Mouse (Mus musculus) duodenum, adult 2 months (tissue): ENCODE results near the gene Vpreb1. TPM values are rescaled to one million over a fixed set of nuclear protein-coding genes. Genes with fewer than 3 reads are reported as not detected.

ENCODE experiments used
- polyA plus RNA-seq: library from polyadenylated mRNA; depleted of rRNA; stranded (reverse); fragments of >200 nt; gene quantifications from 2 replicates; pipeline ENCODE4 v1.2.3, GENCODE M21; 2012; ENCODE audit warnings: low replicate concordance; rRNA removed

Vpreb1 gene
- polyA plus RNA-seq = 5.8 and 10.3 TPM in 2 replicates

DNA sequence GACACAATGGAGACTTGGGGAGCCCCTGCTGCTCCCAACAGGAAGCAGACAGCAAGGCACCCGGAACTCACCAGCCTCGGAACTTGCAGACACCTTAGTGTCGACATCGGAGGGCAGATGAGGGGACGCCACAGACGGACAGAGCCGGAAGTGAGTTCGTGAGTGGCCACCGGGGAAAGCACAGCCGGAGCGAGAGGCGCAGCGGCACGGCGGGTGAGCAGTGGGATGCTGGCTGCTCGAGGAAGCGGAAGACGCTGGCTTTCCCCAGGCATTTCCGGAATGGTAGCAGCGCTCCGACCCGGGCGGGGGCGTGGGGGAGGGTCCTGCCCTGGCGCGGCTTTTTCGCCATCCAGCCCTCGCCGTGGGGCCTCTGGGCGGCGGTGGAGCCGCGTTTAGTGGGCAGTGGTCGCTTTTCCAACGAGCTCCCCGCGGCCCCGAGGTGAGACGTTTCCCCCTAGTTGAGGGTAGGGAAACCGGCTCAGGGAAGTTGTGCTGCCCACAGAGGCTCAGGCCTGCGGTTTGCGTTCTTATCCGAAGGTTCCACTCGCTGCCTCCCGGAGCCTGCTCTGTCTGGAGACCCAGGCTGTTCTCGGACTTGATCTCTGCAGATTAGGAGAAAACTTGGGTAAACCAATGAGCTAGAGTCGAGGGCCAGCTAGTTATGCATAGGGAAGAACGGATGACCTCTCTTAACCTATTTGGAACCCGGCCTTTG lies at the start of gene Vpreb1, which contains the start of gene Top3b:
Gene Vpreb1, minus strand, starts transcription at position 227 of the 715 bp plus-strand sequence.
Gene Top3b, plus strand, starts transcription at position 120 of the 715 bp plus-strand sequence.

GRCm38 (mm10) chr16:16896382-16897055 lies 25.9 kb upstream of the Vpreb1 start, which contains the start of gene Ppm1f:
Gene Ppm1f (plus strand): TSS chr16:16896469.

DNA sequence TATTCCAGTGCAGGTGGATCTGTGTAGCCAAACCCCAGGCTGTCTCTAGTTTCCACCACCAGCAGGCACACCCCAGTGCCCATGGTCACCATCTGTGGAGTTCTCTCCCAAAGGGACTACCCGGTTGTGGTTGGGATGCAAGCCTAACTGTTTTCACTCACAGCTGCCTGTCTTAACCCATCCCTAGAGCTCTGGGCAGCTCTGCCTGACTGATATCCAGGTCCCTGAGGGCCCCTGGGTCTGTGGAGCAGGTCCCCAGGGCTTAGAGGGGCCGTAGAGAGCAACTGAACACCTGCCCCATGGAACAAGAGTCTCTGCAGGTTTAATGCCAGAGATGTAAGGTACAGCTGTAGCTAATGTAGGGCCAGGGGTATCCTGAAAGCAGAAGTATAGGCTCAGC lies 6.7 kb downstream of the Vpreb1 start, which contains the start of gene Igll1:
Gene Igll1, minus strand, starts transcription at position 8 of the 400 bp plus-strand sequence.

GRCm38 (mm10) chr16:16828757-16829615 lies 41.7 kb downstream of the Vpreb1 start, which contains the start of gene Spag6l:
Gene Spag6l (minus strand): TSS chr16:16829456.

Other genes with a start within 250 kb of the Vpreb1 start
- not detected in 2 replicates for gene Olfr19, start 194.4 kb downstream of the Vpreb1 start, polyA plus RNA-seq
- 0.09 TPM in 1 of 2 replicates, not detected in the other for gene Spag6l, start 41.4 kb downstream of the Vpreb1 start, polyA plus RNA-seq
- gene Igll1, start 6.9 kb downstream of the Vpreb1 start, polyA plus RNA-seq = not detected in 2 replicates
- 31.6 and 32.3 TPM in 2 replicates for gene Top3b, start 107 bp downstream of the Vpreb1 start, polyA plus RNA-seq
- gene Ppm1f, start 25.6 kb upstream of the Vpreb1 start, polyA plus RNA-seq = 2.0 and 3.2 TPM in 2 replicates
- 21.3 and 29.2 TPM in 2 replicates for gene Mapk1, start 112.5 kb upstream of the Vpreb1 start, polyA plus RNA-seq
- gene Ypel1, start 198.9 kb upstream of the Vpreb1 start, polyA plus RNA-seq = 0.46 and 1.0 TPM in 2 replicates
- 53.5 and 68.0 TPM in 2 replicates for gene Ppil2, start 240.4 kb upstream of the Vpreb1 start, polyA plus RNA-seq